Mouse (Mus musculus) E14TG2a.4 (cell line): ENCODE data around the gene Rras2.

Source experiments
- CTCF ChIP-seq: conservative IDR thresholded peaks from 2 replicates; pipeline ENCODE4 v1.5.1; 2014; ENCODE audit warnings: low read length
- NANOG ChIP-seq: IDR thresholded peaks from 2 replicates; pipeline ENCODE4 v1.6.1; 2014; ENCODE audit warnings: borderline replicate concordance, low read length, mixed read lengths
- POU5F1 ChIP-seq: IDR thresholded peaks from 2 replicates; pipeline ENCODE4 v1.6.1; 2014; ENCODE audit warnings: low read length, borderline replicate concordance

- TF ChIP-seq CTCF (no peak), NANOG (no peak), POU5F1 (no peak)
Measured at GRCm38 (mm10) chr7:114090892-114091545, 26.6 kb downstream of the Rras2 start.
